Mouse (Mus musculus) layer of hippocampus, adult 11-12 months (tissue): ENCODE data around the gene Armh3.

Experiments used
- DNase-seq: peaks from one replicate; pipeline ENCODE4 v3.0.0; 2022; ENCODE audit warnings: low spot score

Armh3 gene

GRCm38 (mm10) chr19:45789888-45790874, 208.1 kb downstream of the Armh3 start:
- no peak for DNase-seq

- DNase-seq: no peak
Measured at GRCm38 (mm10) chr19:45789365-45789764, 208.9 kb downstream of the Armh3 start.

GRCm38 (mm10) chr19:45788337-45788736, 210.0 kb downstream of the Armh3 start:
- no peak for DNase-seq

GRCm38 (mm10) chr19:45787450-45787849, 210.8 kb downstream of the Armh3 start:
- no peak for DNase-seq

GRCm38 (mm10) chr19:45785470-45785869, 212.8 kb downstream of the Armh3 start:
- DNase-seq: no peak

- no peak for DNase-seq
Measured at GRCm38 (mm10) chr19:45783933-45784576, 214.2 kb downstream of the Armh3 start.

GRCm38 (mm10) chr19:45783181-45783932, 214.9 kb downstream of the Armh3 start, which contains the start of gene Mgea5:
TSS of gene Mgea5 (minus strand) at chr19:45783837.
- DNase-seq: peak; percentile 98

GRCm38 (mm10) chr19:45782315-45783001, 215.8 kb downstream of the Armh3 start:
- peak; percentile 58 for DNase-seq

GRCm38 (mm10) chr19:45781676-45782075, 216.6 kb downstream of the Armh3 start:
- DNase-seq: no peak

- no peak for DNase-seq
Measured at GRCm38 (mm10) chr19:45780350-45780915, 217.9 kb downstream of the Armh3 start.

GRCm38 (mm10) chr19:45775486-45775885, 222.8 kb downstream of the Armh3 start:
- DNase-seq: no peak

GRCm38 (mm10) chr19:45771501-45771900, 226.8 kb downstream of the Armh3 start:
- no peak for DNase-seq
